Mouse (Mus musculus) myocyte (in vitro differentiated cells): ENCODE data around the gene Pskh1.

Experiments used
- CEBPB ChIP-seq: IDR thresholded peaks from 2 replicates; pipeline ENCODE4 v1.6.1; 2011; ENCODE audit warnings: mild to moderate bottlenecking, moderate library complexity; ENCODE audit not compliant: poor library complexity, insufficient read depth, severe bottlenecking
- E2F4 ChIP-seq: IDR thresholded peaks from one replicate; pipeline ENCODE4 v1.6.1; 2011; ENCODE audit warnings: mild to moderate bottlenecking, control low read depth, moderate library complexity; ENCODE audit not compliant: insufficient read depth
- MAX ChIP-seq: IDR thresholded peaks from one replicate; pipeline ENCODE4 v1.6.1; 2011; ENCODE audit warnings: low read depth, mild to moderate bottlenecking, control low read depth
- POLR2A ChIP-seq: IDR thresholded peaks from one replicate; pipeline ENCODE4 v1.6.1; 2011; ENCODE audit warnings: low read depth, mild to moderate bottlenecking, control low read depth, moderate library complexity; ENCODE audit not compliant: insufficient read length
- POLR2AphosphoS2 ChIP-seq: IDR thresholded peaks from one replicate; pipeline ENCODE4 v1.6.1; 2011; ENCODE audit warnings: low read depth, control low read depth; ENCODE audit not compliant: insufficient read length
- SRF ChIP-seq: IDR thresholded peaks from one replicate; pipeline ENCODE4 v1.6.1; 2011; ENCODE audit warnings: low read depth; ENCODE audit not compliant: control insufficient read depth, insufficient read length
- USF1 ChIP-seq: IDR thresholded peaks from one replicate; pipeline ENCODE4 v1.6.1; 2011; ENCODE audit warnings: low read depth, mild to moderate bottlenecking, control low read depth, moderate library complexity

DNA sequence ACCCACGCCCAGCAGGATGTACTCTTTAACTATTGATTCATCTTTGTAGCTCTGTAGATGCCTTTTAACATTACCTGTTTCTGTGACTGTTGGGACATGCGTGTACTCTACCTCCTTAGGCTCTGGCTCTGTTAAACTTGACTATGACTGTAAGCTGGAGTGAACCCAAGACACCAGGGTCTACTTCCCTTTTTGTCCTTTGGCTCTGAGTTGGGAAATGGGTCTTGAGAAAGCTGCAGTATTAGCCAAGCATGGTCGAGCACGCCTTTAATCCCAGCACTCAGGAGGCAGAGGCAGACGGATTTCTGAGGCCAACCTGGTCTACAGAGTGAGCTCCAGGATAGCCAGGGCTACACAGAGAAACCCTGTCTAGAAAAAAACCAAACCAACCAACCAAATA is 41.7 kb upstream of the Pskh1 start:
- TF ChIP-seq POLR2A: no peak
- no peak for TF ChIP-seq MAX
- TF ChIP-seq POLR2AphosphoS2: no peak
- TF ChIP-seq USF1: no peak
- no peak for TF ChIP-seq E2F4
- no peak for TF ChIP-seq SRF
- no peak for TF ChIP-seq CEBPB
